Mouse (Mus musculus): ENCODE measurements around the gene Paqr5.

Paqr5 gene

DNA sequence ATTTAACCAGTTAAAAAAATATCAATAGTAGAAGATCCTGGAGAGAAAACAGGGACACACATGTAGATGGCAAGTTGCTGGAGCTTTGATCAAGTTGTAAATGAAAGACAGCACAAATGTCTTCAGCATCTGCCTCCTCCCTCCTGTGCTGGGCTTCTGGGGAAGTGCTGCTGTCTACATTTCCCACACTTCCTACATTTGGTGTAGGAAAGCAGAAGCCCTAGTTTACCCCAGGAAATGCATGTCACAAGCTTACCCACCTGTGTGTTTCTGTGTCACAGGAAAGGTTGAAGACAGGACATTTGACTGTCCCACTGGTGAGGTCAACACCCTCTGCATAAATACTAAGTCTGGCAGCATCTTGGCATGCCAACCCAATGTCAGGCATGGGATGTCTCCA lies 71.9 kb downstream of the Paqr5 start:
- DNase-seq, result no peak

DNA sequence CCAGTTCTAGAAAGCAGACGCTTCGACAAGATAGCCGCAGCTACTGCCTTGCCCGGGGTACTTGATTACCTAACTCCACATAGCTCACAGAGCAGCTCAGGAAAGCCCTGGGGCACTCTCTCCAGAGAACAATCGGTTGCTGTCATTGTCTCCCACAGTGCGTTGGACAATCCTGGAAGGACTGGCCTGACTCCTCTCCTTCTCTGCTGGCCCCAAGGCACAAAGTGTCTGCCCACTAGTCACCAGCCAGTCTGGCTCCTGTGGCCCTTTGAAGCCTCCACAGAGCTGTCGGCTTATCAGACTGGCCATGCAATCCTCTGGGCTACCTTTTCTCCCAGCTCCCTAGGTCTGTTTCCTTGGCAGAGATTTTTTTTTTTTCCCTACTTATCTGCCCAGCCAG lies 74.4 kb downstream of the Paqr5 start:
- no peak for DNase-seq

DNA sequence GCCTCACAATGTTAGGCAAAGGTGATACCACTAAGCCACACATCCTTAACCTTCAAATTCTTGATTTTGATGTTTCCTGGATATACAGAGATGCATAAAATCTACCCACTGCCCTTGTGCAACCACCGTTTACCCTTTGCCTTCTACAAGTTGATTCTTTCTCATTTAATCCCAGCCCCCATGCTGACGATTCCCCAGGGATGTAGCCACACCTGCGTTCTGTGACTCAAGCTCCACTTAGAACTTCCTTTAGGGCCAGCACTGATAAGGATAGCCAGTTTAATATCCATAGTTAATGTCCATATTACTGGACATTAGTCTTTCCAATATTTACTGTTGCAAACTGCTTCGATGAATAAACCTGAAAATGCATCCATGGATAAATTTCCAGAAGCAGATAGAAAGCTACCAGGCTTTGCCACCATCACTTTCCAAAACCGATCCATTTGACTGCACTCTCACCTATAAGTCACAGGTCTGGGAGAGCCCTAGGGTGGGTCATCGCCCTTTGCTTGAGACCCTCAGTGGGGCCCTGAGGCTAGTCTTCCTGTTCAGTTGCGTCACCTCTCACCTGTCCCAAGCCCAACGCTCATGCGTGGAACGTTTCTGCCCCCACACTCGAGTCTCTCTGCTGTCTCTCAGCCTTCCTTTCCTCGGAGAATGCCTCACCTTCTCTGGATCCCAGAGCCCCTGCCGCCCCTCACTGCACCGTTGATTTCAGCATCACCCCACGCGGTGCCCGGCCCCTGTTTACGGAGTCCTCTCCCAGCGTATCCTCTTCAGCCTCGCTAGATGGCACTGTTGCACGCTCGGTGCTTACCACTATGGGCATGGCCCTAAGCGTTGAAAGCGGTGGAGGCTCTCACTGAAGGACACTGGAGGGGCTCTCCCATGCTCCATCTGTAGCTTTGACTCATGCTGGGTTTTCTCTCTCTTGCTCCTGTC lies 79.0 kb downstream of the Paqr5 start:
- peak; percentile 85 for DNase-seq

DNA sequence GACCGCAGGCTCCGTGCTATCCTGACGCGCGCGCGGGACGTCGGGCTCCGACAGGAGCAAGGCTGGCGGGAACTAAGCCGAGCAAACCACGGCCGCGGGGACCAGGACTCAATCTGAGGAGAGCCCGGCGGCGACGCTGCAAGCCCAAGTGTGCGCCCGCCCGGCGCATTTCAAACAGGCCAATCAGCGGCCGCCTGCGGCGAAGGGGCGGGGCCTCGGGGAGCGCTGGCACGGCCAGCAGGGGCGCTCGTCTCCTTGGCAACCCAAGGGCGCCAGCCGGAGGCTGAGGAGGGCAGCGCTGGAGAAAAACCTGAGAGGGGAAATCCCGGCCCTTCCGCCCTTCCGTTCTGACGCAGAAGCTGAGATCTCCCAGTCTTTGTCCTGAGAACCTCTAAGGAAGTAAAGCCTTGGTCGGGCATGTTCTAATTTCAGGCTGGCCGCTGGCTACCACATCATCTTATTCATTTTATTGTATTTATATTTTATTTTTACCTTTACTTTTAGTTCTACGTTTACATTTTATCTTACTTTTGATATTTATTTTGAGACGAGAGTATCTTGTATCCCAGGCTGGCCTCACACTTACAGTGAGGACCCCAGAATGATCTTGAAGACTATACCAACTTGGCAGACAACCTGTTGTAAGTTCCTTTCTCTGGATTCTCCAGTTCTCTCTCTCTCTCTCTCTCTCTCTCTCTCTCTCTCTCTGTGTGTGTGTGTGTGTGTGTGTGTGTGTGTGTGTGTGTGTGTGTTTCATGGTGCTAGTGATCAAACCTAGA lies 79.8 kb downstream of the Paqr5 start, which contains the start of gene Kif23:
TSS of gene Kif23 (minus strand) at position 152 of the 779 bp plus-strand sequence.
- DNase-seq, result peak; percentile 98

DNA sequence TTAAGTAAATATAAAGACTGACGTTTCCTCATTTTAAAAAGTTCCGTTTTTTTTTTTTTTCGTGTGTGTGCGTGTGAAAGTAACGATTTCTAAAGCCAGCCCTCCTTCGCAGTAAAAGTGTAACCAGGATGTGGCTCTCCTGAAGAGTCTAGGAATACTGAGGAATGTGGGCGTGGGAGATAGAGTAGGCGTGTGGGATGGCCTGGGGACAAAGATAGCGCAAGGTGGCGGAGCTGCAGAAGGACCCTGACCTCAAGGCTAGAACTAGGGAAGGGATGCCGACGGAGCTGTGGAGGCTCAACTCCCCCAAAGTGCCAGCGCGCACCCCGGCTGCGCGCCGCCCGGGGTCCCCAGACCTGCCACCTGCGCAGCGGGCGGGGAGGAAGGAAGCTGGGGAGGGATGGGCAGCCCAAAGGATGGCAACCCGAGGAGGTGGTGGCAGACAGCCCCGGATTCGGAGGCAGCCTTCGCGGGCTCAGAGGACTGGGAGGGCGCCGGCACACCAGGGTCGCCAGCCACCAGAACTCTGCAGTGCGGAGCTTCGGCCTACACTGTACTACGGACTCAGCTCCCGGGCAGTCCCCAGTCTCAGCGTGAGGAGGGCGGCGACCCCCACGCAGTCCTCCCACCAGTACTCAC lies 80.6 kb downstream of the Paqr5 start:
- DNase-seq, result peak; percentile 49

DNA sequence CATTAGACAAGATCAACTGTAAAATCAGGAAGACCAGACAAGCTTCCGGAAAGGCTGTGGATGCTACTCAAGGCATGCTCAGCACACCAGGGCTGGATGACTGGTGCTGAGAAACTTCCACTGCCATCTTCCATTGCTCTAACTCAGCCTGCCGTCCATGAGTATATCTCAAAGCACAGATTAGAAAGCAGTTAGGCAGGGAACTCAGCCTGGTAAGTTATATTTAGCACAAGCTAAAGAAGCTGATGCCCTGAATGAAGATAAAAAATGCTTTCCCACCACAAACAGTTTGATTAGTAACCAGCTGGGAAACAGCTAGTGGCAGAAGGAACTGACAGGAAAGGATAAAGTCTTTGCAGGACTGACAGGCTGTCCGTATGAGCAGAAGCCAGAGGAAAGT lies 85.6 kb downstream of the Paqr5 start:
- no peak for DNase-seq

DNA sequence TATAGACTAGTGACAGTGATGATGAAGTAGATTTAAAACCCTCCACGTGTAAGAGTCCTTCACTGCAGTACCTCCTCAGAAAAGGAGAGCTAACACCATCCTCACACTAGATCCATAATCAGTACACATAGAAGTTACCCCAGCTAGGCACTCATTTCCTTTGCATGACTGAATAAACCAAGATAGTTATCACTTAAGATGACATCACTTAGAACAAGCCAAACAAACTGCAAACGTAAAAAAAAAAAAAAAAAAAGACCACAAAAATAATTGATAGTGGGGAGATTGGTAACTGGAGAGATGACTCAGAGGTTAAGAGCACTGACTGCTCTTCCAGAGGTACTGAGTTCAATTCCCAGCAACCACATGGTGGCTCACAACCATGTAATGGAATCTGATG lies 93.3 kb downstream of the Paqr5 start:
- DNase-seq, result no peak

DNA sequence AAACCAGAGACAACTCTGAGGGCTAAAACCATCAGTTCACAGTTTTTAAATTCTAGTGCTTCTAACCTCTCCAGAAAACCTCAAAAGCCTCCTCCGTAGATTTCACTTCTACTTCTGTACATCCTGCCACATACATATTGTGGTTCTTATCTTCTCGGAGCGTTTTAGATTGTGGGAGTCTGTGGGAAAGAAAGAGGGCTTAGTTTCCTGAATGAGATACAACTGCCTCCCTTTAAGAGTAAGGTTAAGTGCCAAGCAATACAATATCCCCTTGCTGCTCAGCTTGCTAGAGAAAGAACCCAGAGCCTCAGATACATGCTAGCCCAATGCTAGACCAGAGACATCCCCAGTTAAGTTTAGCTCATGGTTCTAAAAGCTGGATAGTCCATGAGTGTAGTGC lies 94.6 kb downstream of the Paqr5 start:
- DNase-seq, result no peak

DNA sequence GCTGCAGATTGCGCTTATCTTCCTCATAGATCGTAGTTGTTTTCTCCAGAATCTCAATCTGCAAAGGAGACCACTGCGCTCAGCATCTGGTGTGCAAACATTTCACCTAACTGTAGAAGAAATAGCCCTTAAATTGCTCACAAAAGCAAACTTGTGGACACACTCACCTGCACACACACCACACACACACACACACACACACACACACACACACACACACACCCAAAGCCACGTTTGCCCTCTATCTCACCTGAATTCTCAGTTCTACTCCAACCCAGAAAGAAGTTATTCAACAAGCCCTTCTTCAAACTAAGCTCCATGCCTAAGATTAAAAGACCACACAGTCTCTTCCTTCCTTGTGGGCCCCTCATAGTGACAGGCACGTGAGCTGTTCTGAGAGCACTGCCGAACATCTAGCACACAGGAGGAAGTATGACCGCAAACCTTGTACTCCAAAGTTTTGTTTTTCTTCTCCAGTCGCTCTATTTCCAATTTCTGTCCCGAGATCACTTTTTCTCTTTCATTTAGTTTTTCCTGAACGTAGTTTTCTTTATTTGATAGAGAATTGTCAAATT lies 101.5 kb downstream of the Paqr5 start:
- DNase-seq, result no peak

DNA sequence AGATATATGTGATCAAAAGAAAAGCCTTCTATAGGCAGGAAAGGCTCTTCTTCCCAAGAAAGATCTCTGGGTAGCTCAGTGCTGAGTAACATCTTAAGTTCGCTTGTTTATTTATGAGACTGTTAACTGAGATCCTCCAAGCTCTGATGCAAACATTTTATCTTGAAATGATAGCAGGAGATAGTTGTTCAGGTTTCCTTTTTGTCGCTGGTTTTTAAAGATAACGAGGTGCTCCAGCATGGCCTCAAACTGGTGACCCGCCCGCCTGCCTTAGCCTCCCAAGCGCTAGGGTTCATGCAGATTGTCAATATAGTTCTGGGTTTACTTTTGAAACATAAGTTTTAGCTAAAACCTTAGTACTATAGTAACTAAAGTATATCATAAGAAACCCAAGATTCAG lies 106.3 kb downstream of the Paqr5 start:
- no peak for DNase-seq

DNA sequence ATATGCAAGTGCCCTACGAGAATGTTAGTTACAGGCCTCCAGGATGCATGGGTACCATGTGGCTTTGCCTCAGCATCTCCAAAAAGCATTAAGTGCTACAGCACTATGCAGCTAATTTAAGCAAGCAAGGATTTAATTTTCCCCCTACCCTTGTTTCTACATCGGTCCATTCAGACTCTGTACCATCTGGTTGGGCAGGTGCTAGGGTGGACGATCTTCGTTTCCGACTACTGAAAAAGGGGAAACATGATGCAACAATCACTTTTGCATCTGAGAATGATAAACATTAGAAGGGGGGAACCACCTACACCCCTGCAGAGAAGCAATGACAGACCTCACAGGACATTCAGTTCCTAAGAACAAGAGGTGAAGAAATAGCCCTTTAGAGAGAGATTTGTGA lies 107.2 kb downstream of the Paqr5 start:
- no peak for DNase-seq

DNA sequence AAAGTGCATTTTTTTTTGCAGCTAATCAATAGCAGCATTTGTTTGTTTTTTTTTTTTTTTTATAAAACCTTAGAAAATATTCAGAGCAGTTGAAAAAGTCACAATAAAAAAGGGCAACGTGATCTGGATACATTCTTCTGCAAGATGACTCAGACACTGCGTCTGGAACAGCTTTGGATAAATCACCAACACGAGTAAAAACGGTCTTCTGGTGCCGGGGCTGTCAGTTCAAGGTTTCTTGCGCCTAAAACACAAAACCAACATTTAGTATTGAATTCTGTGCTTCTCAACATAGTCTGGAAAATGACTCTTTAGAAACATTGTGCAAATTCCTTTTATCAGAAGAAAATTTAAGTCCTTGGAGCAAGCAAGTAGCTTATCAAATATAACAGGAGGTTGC lies 109.2 kb downstream of the Paqr5 start:
- no peak for DNase-seq

DNA sequence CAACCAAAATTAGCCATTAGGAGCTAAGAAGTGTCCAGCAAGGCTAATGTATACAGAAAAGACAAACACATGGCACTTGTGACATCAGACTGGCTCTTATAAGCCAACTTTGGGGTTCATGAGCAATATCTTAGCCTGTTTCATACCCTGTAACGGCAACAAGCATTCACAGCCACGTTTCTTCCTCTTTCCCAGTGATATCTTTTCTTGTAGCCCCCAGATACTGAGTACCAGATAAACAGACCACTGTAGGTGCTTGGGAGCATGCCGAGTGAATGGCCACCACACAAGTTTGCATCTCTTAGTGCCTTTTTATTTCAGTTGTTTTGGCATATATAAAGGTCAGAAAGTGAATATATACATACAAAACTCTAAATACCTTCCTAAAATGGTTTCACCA lies 109.7 kb downstream of the Paqr5 start:
- DNase-seq, result no peak

DNA sequence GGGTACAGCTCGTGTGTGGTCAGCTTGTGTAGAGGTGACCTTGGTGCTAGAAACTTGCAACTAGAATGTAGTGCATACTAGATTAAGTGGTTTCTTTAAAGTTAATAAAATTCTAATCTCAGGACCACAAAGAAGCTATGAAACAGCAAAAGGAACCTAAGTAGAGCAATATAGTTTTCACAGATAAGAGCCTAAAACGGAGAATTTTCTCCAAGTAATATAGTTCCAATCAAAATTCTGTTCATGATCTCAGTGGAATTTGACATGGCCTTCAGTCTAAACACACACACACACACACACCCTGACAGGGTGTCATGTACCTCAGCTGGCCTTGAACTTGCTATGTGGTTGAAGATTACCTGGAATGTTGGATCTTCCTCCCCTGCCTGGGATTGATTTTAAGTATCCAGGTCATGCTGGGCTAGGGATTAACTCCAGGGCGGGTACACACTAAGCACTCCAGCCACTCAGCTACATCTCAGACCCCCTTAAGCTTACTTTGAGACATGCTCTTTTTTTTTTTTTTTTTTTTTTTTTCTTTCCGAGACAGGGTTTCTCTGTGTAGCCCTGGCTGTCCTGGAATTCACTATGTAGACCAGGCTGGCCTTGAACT lies 111.2 kb downstream of the Paqr5 start:
- no peak for DNase-seq

DNA sequence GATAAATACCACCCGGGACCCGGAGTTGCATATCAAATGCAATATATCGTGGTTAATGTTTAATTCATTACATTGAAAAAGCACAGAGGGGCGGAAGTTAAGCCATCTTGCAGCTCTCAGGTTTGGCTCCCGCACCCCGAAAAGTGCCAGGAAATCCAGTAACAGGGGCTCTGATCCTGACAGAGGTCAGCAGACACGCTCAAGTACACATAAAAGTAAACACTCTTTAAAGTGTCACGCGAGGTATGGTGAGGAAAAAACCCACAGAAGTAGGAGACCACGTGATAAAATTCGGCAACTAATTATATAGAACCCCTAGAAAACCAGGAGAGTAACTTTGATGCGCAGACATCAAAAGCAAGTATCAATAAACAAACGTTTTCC lies 111.7 kb downstream of the Paqr5 start:
- no peak for DNase-seq

DNA sequence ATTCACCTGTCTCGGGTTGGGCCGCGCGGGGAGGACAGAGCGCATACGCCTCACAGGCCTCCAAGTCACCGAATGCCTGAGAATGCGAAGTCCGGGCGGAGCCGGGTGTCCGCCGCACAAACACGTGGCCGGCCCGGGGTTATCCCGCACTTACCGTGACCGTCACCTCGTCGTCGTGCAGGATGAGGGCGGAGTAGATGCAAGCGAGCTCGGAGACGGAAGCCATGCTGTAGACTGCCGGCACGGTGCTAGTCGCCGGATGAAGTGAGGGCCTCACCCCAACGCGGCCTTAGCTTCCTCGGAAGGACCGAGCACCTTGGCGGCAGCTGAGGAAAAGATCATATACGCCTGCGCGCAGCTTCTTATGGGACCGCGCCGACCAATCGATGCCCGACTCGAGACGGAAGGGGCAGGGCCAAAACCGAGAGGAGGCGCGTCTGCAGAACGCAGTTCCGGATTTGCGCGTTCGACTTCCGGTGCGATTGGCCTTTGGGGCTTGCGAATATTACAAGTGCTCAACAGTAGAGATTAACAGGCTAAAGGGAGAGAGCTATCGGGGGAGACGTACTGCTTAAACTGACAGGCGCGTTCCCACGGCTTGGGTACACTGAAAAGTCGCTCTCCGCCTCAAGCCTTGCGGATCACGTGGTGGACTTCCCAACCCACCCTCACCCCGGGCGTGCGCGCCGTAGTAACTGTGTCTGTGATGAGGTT lies 112.3 kb downstream of the Paqr5 start, which contains the start of gene Rplp1:
TSS of gene Rplp1 (minus strand) at position 340 of the 714 bp plus-strand sequence.
- peak; percentile 98 for DNase-seq

DNA sequence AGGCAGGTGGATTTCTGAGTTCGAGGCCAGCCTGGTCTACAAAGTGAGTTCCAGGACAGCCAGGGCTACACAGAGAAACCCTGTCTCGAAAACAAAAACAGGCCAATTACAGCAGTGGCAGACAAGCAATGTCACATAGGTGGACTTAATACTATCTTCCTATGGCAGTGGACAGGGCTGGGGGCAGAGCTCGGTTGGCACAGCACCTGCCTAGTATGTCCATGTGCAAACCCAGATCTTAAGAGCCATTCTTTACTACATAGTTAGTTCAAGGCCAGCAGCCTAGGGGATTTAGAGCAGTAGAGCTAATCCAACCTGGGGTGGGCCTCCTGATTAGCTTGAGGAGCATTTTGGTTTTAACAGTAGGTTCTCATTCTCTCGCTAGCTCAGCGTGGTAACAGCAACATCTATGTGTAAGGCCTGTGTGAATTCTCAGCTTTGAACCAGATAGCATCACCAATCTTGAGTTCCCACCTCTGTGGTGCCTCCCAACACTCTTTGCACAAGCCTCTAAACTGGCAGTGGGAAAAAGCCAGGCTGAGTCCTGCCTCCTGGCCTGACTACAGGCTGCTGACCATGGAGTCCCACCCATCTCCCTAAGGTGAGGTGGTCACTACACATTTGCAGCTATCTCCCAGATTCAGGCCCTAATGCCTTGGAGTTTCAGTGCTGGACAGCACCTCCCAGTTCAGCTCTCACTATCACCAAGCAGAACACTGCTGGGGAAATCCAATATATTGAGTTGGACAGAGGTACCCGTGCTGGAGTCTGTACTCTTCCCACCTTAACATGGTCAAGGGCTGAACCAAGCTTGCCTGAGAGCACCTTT lies 115.1 kb downstream of the Paqr5 start:
- DNase-seq, result no peak

DNA sequence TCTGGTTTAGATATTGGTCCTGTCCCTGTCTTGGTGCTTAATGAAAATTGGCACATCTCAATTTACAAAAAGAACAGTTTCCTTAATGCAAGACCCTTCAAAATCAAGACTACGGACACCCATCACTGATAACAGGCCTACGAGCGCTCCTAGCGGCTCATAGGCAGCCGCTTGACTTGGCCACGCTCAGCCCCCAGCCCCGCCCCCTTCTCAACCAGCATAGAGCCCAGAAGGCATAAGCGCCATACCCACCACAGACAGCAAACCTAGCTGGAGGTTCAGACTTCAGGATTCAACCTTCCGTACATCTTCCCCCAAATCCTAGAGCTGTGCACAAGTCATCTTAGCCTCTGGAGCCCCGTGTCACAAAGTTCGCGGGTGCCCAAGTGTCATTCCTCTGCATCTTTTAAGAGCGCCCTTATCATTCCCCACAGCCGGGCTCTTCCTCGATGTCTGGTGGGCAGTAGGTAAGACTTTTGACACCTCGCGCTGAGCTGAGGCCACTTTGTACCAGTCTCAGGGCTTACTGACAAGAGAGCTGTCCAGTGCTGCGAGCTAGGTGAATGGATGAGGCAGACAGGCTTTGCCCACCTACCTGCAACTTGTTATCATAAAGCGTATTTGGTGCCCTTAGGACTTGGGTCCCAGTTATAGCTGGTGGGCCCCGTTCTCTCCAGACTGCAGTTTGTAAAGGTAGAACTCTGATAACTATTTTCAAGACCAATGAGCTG lies 116.0 kb downstream of the Paqr5 start:
- peak; percentile 24 for DNase-seq

DNA sequence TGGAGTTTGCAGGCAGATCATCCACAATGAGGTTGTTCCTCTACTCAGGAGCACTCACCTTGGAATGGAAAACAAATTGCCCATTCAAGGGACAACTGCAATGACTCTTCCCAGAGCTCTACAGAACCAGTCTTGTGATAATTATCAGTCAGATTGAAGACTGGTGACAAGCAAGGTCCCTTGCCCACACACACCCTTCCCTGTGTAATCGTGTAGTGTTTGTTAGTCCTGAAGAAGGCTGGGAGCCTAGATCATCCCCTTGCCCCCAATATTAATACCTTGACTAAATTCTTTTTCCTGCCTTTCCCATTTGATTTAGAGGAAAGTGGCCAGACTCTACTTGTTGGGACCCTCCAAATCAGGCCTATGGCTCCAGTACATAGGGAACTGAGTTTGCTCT lies 117.0 kb downstream of the Paqr5 start:
- no peak for DNase-seq

DNA sequence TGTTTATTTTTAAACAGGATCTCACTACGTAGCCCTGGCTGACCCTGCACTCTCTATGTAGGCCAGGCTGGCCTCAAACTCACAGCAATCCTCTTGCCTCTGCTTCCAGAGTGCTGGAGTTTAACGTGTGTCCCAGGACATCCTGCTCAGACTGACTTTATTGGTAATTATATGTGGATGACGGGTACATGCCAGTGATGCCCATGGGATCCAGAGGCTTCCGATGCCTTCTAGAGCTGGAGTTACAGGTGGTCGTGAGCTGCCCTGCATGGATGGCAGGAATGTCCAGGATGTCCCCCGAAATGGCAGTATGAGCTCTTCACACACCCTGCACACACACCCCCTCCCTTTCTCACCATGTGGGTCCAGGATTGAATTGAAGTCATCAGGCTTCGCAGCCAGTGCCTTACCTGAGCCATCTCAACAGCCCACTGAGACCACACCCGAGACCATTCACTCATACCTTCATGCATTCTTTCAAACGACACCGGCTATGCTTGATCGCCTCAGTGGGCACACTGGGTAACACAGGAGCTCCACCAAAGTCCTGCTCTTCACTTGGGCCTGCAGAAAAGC lies 117.7 kb downstream of the Paqr5 start:
- DNase-seq, result no peak
